Mouse (Mus musculus) MEL (cell line): ENCODE measurements at regions not wholly inside any gene's neighbourhood (a gene's known extent, or its start where the extent isn't known, plus 50 kb on each side); places are given as distances from the start of the nearest gene placed in this dataset.

Experiments
- CTCF ChIP-seq, 3 experiments: IDR thresholded peaks in 2 of 3; conservative IDR thresholded peaks in 1 of 3; 2 replicates each; pipeline ENCODE4 v1.5.1; 2011 to 2012; ENCODE audit warnings: low read length in 3 of 3, low read depth in 2 of 3, mild to moderate bottlenecking in 2 of 3, improper control_type of control experiment in 1 of 3, inconsistent platforms in 1 of 3, mixed read lengths in 1 of 3, moderate library complexity in 1 of 3; ENCODE audit not compliant: control insufficient read depth in 1 of 3, insufficient read depth in 1 of 3, poor library complexity in 1 of 3, severe bottlenecking in 1 of 3
- GABPA ChIP-seq: IDR thresholded peaks from 2 replicates; pipeline ENCODE4 v1.6.1; 2012; ENCODE audit warnings: low read depth, mild to moderate bottlenecking, inconsistent platforms, low read length, improper control_type of control experiment, moderate library complexity
- HCFC1 ChIP-seq: IDR thresholded peaks from 2 replicates; pipeline ENCODE4 v1.6.1; 2012; ENCODE audit warnings: low read depth, mild to moderate bottlenecking, inconsistent platforms, low read length, improper control_type of control experiment, moderate library complexity
- MAZ ChIP-seq: IDR thresholded peaks from 2 replicates; pipeline ENCODE4 v1.6.1; 2012; ENCODE audit warnings: low read depth, mild to moderate bottlenecking, inconsistent platforms, low read length, improper control_type of control experiment
- POLR2A ChIP-seq, 2 experiments: IDR thresholded peaks; 2 replicates each; pipeline ENCODE4 v1.6.1; 2011 to 2012; ENCODE audit warnings: low read length in 2 of 2, mild to moderate bottlenecking in 2 of 2, control low read depth in 1 of 2, improper control_type of control experiment in 1 of 2, low read depth in 1 of 2, moderate library complexity in 1 of 2; ENCODE audit not compliant: control insufficient read depth in 1 of 2, insufficient read depth in 1 of 2, poor library complexity in 1 of 2
- POLR2AphosphoS5 ChIP-seq: IDR thresholded peaks from 2 replicates; pipeline ENCODE4 v1.6.1; 2012; ENCODE audit warnings: low read depth, borderline replicate concordance, mild to moderate bottlenecking, inconsistent platforms, low read length, moderate library complexity, mixed read lengths
- ZC3H11A ChIP-seq: IDR thresholded peaks from 2 replicates; pipeline ENCODE4 v1.6.1; 2012; ENCODE audit warnings: low read depth, mild to moderate bottlenecking, inconsistent platforms, low read length, improper control_type of control experiment

- no peak for TF ChIP-seq POLR2AphosphoS5
- TF ChIP-seq MAZ, result no peak
- no peak for TF ChIP-seq POLR2A (IDR thresholded peaks at IDR 0.05; ENCODE audit: control insufficient read depth in 1 of 2, insufficient read depth in 1 of 2, low read depth in 1 of 2, low read length in 2 of 2, poor library complexity in 1 of 2)
- TF ChIP-seq HCFC1, result no peak
- TF ChIP-seq GABPA, result no peak
- no peak for TF ChIP-seq CTCF (IDR thresholded peaks at IDR 0.05 in 2 of 3, conservative IDR thresholded peaks at IDR 0.05 in 1 of 3; ENCODE audit: control insufficient read depth in 1 of 3, insufficient read depth in 1 of 3, low read depth in 2 of 3, low read length in 3 of 3, poor library complexity in 1 of 3, severe bottlenecking in 1 of 3)
- TF ChIP-seq ZC3H11A, result no peak
These were observed 333.7 kb downstream of the Mycn start for GRCm38 (mm10) chr12:12607995-12608394.
